In the genomic region with DNA sequence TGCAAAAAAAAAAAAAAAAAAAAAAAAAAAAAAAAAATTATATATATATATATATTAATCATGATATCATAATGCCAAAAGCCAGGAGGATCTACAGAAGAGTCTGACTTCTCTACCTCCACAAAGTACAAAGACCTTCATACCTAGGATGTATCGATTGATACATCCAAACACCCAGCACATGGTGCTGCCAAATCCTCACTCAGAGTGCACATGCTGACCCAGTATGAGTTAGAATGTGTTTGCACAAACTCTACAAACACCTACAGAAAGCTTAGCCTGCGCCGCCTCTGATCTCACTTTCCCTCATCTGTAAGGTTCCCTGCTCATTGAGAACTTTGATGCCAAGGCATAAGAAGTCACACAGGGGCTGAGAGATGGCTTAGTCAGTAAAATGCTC, we compare ENCODE assay signal across 16 mouse cellular contexts.
"Had no signal": no experiment of that assay in that cellular context is flagged by ENCODE, and none has a peak within 500 bp of the region (broad histone marks: within the 10 kb centered on the region; RNA-seq: fewer than 3 reads in every experiment).

No protein-coding gene starts in this region.

- H3K4me3 ChIP-seq: neural tube, embryonic 13.5 days; neural tube, embryonic 15.5 days; stomach, embryonic 15.5 days had no signal

- H3K27ac ChIP-seq: neural tube, embryonic 13.5 days; neural tube, embryonic 15.5 days; stomach, embryonic 15.5 days; stomach, postnatal 0 days had no signal

- H3K9me3 ChIP-seq: neural tube, embryonic 13.5 days; neural tube, embryonic 15.5 days; stomach, embryonic 15.5 days had no signal

- H3K9ac ChIP-seq: neural tube, embryonic 13.5 days; neural tube, embryonic 15.5 days; stomach, embryonic 15.5 days had no signal

- H3K36me3 ChIP-seq: neural tube, embryonic 13.5 days; neural tube, embryonic 15.5 days; stomach, embryonic 15.5 days had no signal

- H3K4me2 ChIP-seq: neural tube, embryonic 13.5 days; neural tube, embryonic 15.5 days; stomach, embryonic 15.5 days had no signal

- DNase-seq: retina, postnatal 1 day; right cerebral cortex, adult 18-20 months; right cerebral cortex, postnatal 14 days; right cerebral cortex, postnatal 25 days; right cerebral cortex, postnatal 4 days; spleen, adult 18-20 months; thymus, adult 18-20 months; thymus, adult 2 months; thymus, postnatal 14 days; thymus, postnatal 25 days; thymus, postnatal 36 days; thymus, postnatal 4 days had no signal

- H3K27me3 ChIP-seq: neural tube, embryonic 15.5 days; stomach, embryonic 15.5 days had no signal
